Mouse (Mus musculus) limb, embryonic 14.5 days (tissue): Measurements from ENCODE around the gene Tlk2. TPM values are rescaled to one million over a fixed set of nuclear protein-coding genes. Genes with fewer than 3 reads are reported as not detected.
A peak's percentile ranks its signal among the peaks of the same experiment; 100 is the strongest.

Source experiments
- ATAC-seq: fragments of 200-750 bp; cut with Nextera tagmentation; 2 replicates; pipeline ENCODE4 v1.8.0; 2017; ENCODE audit warnings: low read depth, moderate number of reproducible peaks, moderate TSS enrichment; ENCODE audit not compliant: low FRiP score
- DNase-seq: peaks from one replicate; pipeline ENCODE4 v3.0.0-alpha.2; 2015; ENCODE audit warnings: low spot score
- H3K27ac ChIP-seq: fragments of 300-500 bp; sonication (generic); replicated peaks from 2 replicates; pipeline ENCODE4 v1.5.1; 2014; ENCODE audit warnings: low read depth, mild to moderate bottlenecking, low read length, moderate library complexity, mixed read lengths
- H3K27me3 ChIP-seq: fragments of 300-500 bp; sonication (generic); 2 replicates; pipeline ENCODE4 v1.6.1; 2014; ENCODE audit warnings: low read length, mixed read lengths; ENCODE audit not compliant: control insufficient read depth, insufficient read depth
- H3K36me3 ChIP-seq: fragments of 300-500 bp; sonication (generic); 2 replicates; pipeline ENCODE4 v1.6.1; 2014; ENCODE audit warnings: mild to moderate bottlenecking, low read length, moderate library complexity, mixed read lengths; ENCODE audit not compliant: control insufficient read depth, insufficient read depth
- H3K4me1 ChIP-seq: fragments of 300-500 bp; sonication (generic); 2 replicates; pipeline ENCODE4 v1.6.1; 2014; ENCODE audit warnings: antibody characterized with exemption, low read length, mixed read lengths; ENCODE audit not compliant: control insufficient read depth, insufficient read depth
- H3K4me2 ChIP-seq: fragments of 300-500 bp; sonication (generic); replicated peaks from 2 replicates; pipeline ENCODE4 v1.6.1; 2014; ENCODE audit warnings: low read depth, mild to moderate bottlenecking, low read length, moderate library complexity; ENCODE audit not compliant: severe bottlenecking
- H3K4me3 ChIP-seq: fragments of 300-500 bp; sonication (generic); replicated peaks from 2 replicates; pipeline ENCODE4 v1.5.1; 2014; ENCODE audit warnings: low read length
- H3K9ac ChIP-seq: fragments of 300-500 bp; sonication (generic); 2 replicates; pipeline ENCODE4 v1.6.1; 2014; ENCODE audit warnings: mild to moderate bottlenecking, low read depth, low read length, moderate library complexity; ENCODE audit not compliant: severe bottlenecking
- H3K9me3 ChIP-seq: fragments of 300-500 bp; sonication (generic); 2 replicates; pipeline ENCODE4 v1.6.1; 2016; ENCODE audit warnings: low read length; ENCODE audit not compliant: control insufficient read depth
- POLR2A ChIP-seq: fragments of 200-500 bp; IDR thresholded peaks from 2 replicates; pipeline ENCODE4 v1.8.0; 2012; ENCODE audit warnings: inconsistent platforms, mild to moderate bottlenecking, moderate library complexity, borderline replicate concordance; ENCODE audit not compliant: insufficient read depth, insufficient read length; ENCODE audit errors: extremely low read depth
- WGBS: fragments of 180-500 bp; shearing (Covaris S2); extraction: QIAGEN DNeasy Blood & Tissue Kit; methylation state at CpG from one replicate; pipeline ENCODE4 v1.1.7; 2014; 5-methylcytosine and 5-hydroxymethylcytosine counted together
- polyA plus RNA-seq, 2 experiments: library from polyadenylated mRNA; depleted of rRNA in 1 of 2; stranded (reverse) in 1 of 2; unstranded in 1 of 2; fragments of >200 nt; fragmentation: Nextera tagmentation in 1 of 2; extraction: Ambion mirVana in 1 of 2; gene quantifications; 2 replicates each; pipeline versions ENCODE4 v1.2.1 to v1.2.3; 2012 to 2014

Tlk2 gene
- polyA plus RNA-seq, 2 experiments = 27.8 to 49.9 TPM

- no peak for TF ChIP-seq POLR2A
- DNase-seq (no peak), ATAC-seq (peak; percentile 44)
- H3K4me3 ChIP-seq = peak overlapping the region; percentile 94
- peaks cover 23% of the 10 kb centered on the region for H3K36me3 ChIP-seq
- H3K4me2 ChIP-seq = peak overlapping the region; percentile 66
- H3K9me3 ChIP-seq = no peaks in the 10 kb centered on the region
- H3K4me1 ChIP-seq = peaks cover 16% of the 10 kb centered on the region
- H3K27me3 ChIP-seq = no peaks in the 10 kb centered on the region
- 9% methylated on average over 42 of the region's 89 CpGs for WGBS
- H3K27ac ChIP-seq = peak overlapping the region; percentile 94
- peak overlapping the region; percentile 99 for H3K9ac ChIP-seq
These were observed 3.3 kb downstream of the Tlk2 start for GRCm38 (mm10) chr11:105181689-105182460.

- Histone ChIP-seq H3K27ac (peak overlapping the region; percentile 94), H3K36me3 (peaks cover 23% of the 10 kb centered on the region), H3K9me3 (no peaks in the 10 kb centered on the region), H3K4me1 (peaks cover 16% of the 10 kb centered on the region), H3K9ac (peak overlapping the region; percentile 99), H3K4me2 (peak overlapping the region; percentile 66), H3K4me3 (peak overlapping the region; percentile 94), H3K27me3 (no peaks in the 10 kb centered on the region)
- WGBS = 3% methylated on average over 4 of the region's 4 CpGs
- TF ChIP-seq POLR2A = no peak
- ATAC-seq (no peak), DNase-seq (no peak)
These were observed 3.9 kb downstream of the Tlk2 start for GRCm38 (mm10) chr11:105182461-105182855.

GRCm38 (mm10) chr11:105184678-105185077 lies 6.1 kb downstream of the Tlk2 start:
- Histone ChIP-seq H3K36me3 (peaks cover 27% of the 10 kb centered on the region), H3K4me3 (no peak overlapping the region), H3K9me3 (no peaks in the 10 kb centered on the region), H3K27me3 (no peaks in the 10 kb centered on the region), H3K27ac (no peak overlapping the region), H3K4me2 (no peak overlapping the region), H3K9ac (no peak overlapping the region), H3K4me1 (peaks cover 13% of the 10 kb centered on the region)
- 90% methylated on average over 3 of the region's 3 CpGs for WGBS
- TF ChIP-seq POLR2A = no peak
- DNase-seq = no peak
- ATAC-seq = no peak

- no peak for TF ChIP-seq POLR2A
These were observed 13.6 kb downstream of the Tlk2 start for GRCm38 (mm10) chr11:105192186-105192585.

GRCm38 (mm10) chr11:105196893-105197662 lies 18.5 kb downstream of the Tlk2 start:
- WGBS = 93% methylated on average over 4 of the region's 4 CpGs
- H3K4me2 ChIP-seq = no peak overlapping the region
- no peak overlapping the region for H3K4me3 ChIP-seq
- no peak overlapping the region for H3K9ac ChIP-seq
- no peak for TF ChIP-seq POLR2A
- no peaks in the 10 kb centered on the region for H3K4me1 ChIP-seq
- H3K27ac ChIP-seq = no peak overlapping the region
- H3K9me3 ChIP-seq = no peaks in the 10 kb centered on the region
- H3K27me3 ChIP-seq = no peaks in the 10 kb centered on the region
- peaks cover 12% of the 10 kb centered on the region for H3K36me3 ChIP-seq
- DNase-seq (no peak), ATAC-seq (no peak)

More at GRCm38 (mm10) chr11:105192186-105192585, 13.6 kb downstream of the Tlk2 start:
- no peak overlapping the region for H3K9ac ChIP-seq
- ATAC-seq (no peak), DNase-seq (no peak)
- H3K9me3 ChIP-seq = no peaks in the 10 kb centered on the region
- WGBS = 96% methylated on average over 3 of the region's 3 CpGs
- H3K4me3 ChIP-seq = no peak overlapping the region
- peaks cover 29% of the 10 kb centered on the region for H3K36me3 ChIP-seq
- no peak overlapping the region for H3K4me2 ChIP-seq
- H3K27ac ChIP-seq = no peak overlapping the region
- H3K27me3 ChIP-seq = no peaks in the 10 kb centered on the region
- no peaks in the 10 kb centered on the region for H3K4me1 ChIP-seq
